Mouse (Mus musculus): Measurements from ENCODE around the gene Reg4.

GRCm38 (mm10) chr3:98261415-98261814 is 39.5 kb downstream of the Reg4 start:
- TF ChIP-seq CTCF (IDR thresholded peaks at IDR 0.05; ENCODE audit: low read depth) (no peak), EP300 (IDR thresholded peaks at IDR 0.05; ENCODE audit: low read depth) (no peak)
